Mouse (Mus musculus) forebrain, embryonic 12.5 days (tissue): ENCODE measurements around the gene Gm45062. TPM values are rescaled to one million over a fixed set of nuclear protein-coding genes. Genes with fewer than 3 reads are reported as not detected.
"Not testable (repeated sequence)": the region's sequence is repeated elsewhere in the genome, so short reads cannot be mapped to it uniquely, and the experiment has no call there.

Experiments
- ATAC-seq: fragments of 200-750 bp; cut with Nextera tagmentation; 2 replicates; pipeline ENCODE4 v1.8.0; 2017; ENCODE audit warnings: moderate TSS enrichment; ENCODE audit not compliant: low FRiP score
- H3K27ac ChIP-seq: fragments of 300-500 bp; sonication (generic); 2 replicates; pipeline ENCODE4 v1.5.1; 2016; ENCODE audit warnings: mild to moderate bottlenecking
- H3K27me3 ChIP-seq: fragments of 300-500 bp; sonication (generic); 2 replicates; pipeline ENCODE4 v1.6.1; 2016; ENCODE audit warnings: mild to moderate bottlenecking
- H3K36me3 ChIP-seq: fragments of 300-500 bp; sonication (generic); replicated peaks from 2 replicates; pipeline ENCODE4 v1.6.1; 2016; ENCODE audit warnings: mild to moderate bottlenecking
- H3K4me1 ChIP-seq: fragments of 300-500 bp; sonication (generic); 2 replicates; pipeline ENCODE4 v1.6.1; 2016
- H3K4me2 ChIP-seq: fragments of 300-500 bp; sonication (generic); 2 replicates; pipeline ENCODE4 v1.6.1; 2016; ENCODE audit warnings: mild to moderate bottlenecking, moderate library complexity
- H3K4me3 ChIP-seq: fragments of 300-500 bp; sonication (generic); replicated peaks from 2 replicates; pipeline ENCODE4 v1.5.1; 2016; ENCODE audit warnings: mild to moderate bottlenecking
- H3K9ac ChIP-seq: fragments of 300-500 bp; sonication (generic); 2 replicates; pipeline ENCODE4 v1.6.1; 2016; ENCODE audit warnings: mild to moderate bottlenecking
- H3K9me3 ChIP-seq: fragments of 300-500 bp; sonication (generic); 2 replicates; pipeline ENCODE4 v1.6.1; 2016
- WGBS: fragments of 180-500 bp; shearing (Covaris S2); methylation state at CpG from one replicate; pipeline ENCODE4 v1.1.7; 2016; 5-methylcytosine and 5-hydroxymethylcytosine counted together
- polyA plus RNA-seq: library from polyadenylated mRNA; unstranded; fragments of >200 nt; fragmentation: Nextera tagmentation; extraction: Ambion mirVana; gene quantifications from 2 replicates; pipeline ENCODE4 v1.2.1, GENCODE M21; 2016

The Gm45062 gene
- polyA plus RNA-seq, 1 experiment from 2014 or later = 18.3 TPM

DNA sequence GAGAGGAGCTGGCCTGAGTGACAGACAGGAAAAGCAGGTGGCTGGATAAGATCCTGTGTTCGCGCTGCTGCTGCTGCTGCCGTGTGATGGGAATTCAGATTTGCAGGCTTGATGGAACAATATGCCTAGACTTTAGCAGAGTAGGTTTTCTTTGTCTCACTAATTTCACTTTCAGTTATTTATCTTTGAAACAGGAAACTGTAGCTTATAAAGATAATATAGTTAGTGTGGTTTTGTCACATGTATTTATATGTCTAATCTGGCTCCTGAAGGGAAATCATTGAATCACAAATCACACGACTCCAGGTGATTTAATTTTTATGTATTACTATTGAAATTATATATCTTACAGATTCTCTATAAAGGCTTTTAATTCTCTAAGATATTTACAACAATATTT lies 24.0 kb downstream of the Gm45062 start:
- no peak for ATAC-seq
- 89% methylated on average over 4 of the region's 4 CpGs for WGBS
- no peak overlapping the region for H3K4me2 ChIP-seq
- H3K9me3 ChIP-seq = no peaks in the 10 kb centered on the region
- no peak overlapping the region for H3K4me3 ChIP-seq
- H3K27ac ChIP-seq = no peak overlapping the region
- no peak overlapping the region for H3K9ac ChIP-seq
- H3K27me3 ChIP-seq = no peaks in the 10 kb centered on the region
- H3K4me1 ChIP-seq = no peaks in the 10 kb centered on the region
- peaks cover 4% of the 10 kb centered on the region for H3K36me3 ChIP-seq

DNA sequence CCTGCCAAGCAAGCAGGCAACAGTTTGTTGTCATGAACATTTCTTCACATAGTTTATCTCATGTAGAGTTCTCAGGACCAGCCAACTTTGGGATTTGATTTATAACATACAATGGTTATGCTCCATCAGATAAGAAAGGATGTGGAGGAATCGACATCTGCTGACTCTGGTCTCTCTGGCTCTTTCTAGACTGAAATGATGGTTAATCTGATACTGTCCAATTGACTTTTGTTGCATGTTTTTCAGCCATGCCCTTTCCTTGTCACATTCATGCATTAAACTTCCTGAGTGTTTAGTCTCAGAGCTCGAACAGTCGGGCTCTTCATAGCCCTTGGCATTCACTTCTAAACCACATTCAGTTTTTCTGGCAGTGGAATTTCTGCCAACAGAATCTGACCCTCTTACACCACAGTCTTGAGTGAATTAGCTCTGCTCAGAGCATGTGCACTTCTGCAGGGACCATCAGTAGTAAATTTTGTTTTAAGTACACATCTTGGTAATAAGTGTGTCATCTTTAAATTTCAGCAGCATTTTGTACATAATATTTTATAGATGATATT lies 26.2 kb downstream of the Gm45062 start:
- H3K36me3 ChIP-seq = no peaks in the 10 kb centered on the region
- ATAC-seq = no peak
- H3K4me3 ChIP-seq = no peak overlapping the region
- no peak overlapping the region for H3K27ac ChIP-seq
- H3K4me1 ChIP-seq = no peaks in the 10 kb centered on the region
- H3K4me2 ChIP-seq = no peak overlapping the region
- H3K9me3 ChIP-seq = no peaks in the 10 kb centered on the region
- no peaks in the 10 kb centered on the region for H3K27me3 ChIP-seq
- no peak overlapping the region for H3K9ac ChIP-seq
- 83% methylated on average over 3 of the region's 3 CpGs for WGBS

DNA sequence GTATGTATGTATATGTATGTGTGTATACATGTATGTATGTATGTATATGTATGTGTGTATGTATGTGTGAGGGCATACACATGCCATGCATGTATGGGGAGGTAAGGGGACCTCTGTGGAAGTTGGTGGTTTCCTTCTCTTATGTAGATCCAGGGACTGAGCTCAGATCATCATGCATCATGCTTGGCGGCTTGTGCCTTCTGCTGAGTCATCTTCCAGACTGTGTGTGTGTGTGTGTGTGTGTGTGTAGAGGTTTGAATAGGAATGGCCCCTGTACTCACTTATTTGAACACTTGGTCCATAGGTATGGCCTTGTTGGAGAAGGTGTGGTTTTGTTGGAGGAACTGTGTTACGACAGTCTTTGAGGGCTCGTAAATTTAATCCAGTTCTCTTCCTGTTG lies 26.9 kb downstream of the Gm45062 start:
- no peaks in the 10 kb centered on the region for H3K27me3 ChIP-seq
- H3K36me3 ChIP-seq = no peaks in the 10 kb centered on the region
- no peak for ATAC-seq
- no peak overlapping the region for H3K9ac ChIP-seq
- no peaks in the 10 kb centered on the region for H3K9me3 ChIP-seq
- WGBS = 96% methylated on average over 3 of the region's 3 CpGs
- H3K4me1 ChIP-seq = no peaks in the 10 kb centered on the region
- H3K27ac ChIP-seq = no peak overlapping the region
- H3K4me2 ChIP-seq = no peak overlapping the region
- H3K4me3 ChIP-seq = no peak overlapping the region

- no peak overlapping the region for H3K4me2 ChIP-seq
- no peak overlapping the region for H3K4me3 ChIP-seq
- H3K9ac ChIP-seq = no peak overlapping the region
- H3K27me3 ChIP-seq = no peaks in the 10 kb centered on the region
- H3K27ac ChIP-seq = no peak overlapping the region
- no peaks in the 10 kb centered on the region for H3K9me3 ChIP-seq
- no peaks in the 10 kb centered on the region for H3K36me3 ChIP-seq
- no peak for ATAC-seq
- H3K4me1 ChIP-seq = peaks cover 1% of the 10 kb centered on the region; the same call in 1 of the 2 replicates
- 80% methylated on average over 4 of the region's 4 CpGs for WGBS
Measured at GRCm38 (mm10) chr6:8288755-8289580, 29.7 kb downstream of the Gm45062 start.

- no peaks in the 10 kb centered on the region for H3K27me3 ChIP-seq
- no peak overlapping the region for H3K27ac ChIP-seq
- H3K9me3 ChIP-seq = no peaks in the 10 kb centered on the region
- no peak overlapping the region for H3K9ac ChIP-seq
- H3K36me3 ChIP-seq = no peaks in the 10 kb centered on the region
- WGBS = 36% methylated on average over 4 of the region's 4 CpGs
- H3K4me2 ChIP-seq = no peak overlapping the region
- H3K4me1 ChIP-seq = peaks cover 6% of the 10 kb centered on the region
- no peak overlapping the region for H3K4me3 ChIP-seq
- peak; percentile 88 for ATAC-seq
Measured at GRCm38 (mm10) chr6:8294048-8294784, 35.0 kb downstream of the Gm45062 start.

DNA sequence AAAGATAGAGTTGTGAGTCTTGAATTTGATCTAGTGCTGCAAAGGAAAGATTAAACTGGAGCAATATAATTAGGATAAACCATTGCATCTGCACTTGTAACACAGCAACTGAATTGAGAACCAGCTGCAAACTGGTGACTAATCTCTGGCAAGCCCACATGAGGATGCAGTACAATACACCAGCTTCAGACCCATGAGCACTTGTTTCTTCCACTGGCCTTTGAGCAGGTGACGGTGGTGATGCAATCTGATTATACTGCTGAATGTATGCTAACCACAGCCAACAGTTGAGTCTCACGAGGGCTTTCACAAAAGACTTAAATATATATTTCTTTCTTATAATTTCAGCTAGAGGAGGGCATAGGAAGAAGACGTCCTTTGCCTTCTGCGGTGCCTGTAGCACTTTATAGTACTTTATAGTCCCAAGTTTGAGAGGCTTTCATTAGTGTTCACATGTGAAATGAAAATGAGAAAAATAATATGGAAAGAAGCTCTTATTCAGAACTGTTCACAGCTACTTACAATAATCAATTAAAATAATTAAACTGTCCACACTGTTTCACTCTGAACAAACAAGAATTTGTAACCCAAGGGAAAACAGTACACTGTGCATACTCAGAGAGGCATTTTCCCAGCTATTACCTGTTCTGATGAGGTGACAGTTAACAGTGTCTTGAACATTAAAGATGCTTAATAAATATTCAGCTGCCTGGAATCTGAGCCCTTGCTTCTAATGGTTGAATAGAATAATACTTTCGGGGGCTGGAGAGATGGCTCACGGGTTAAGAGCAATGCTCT lies 40.0 kb downstream of the Gm45062 start:
- H3K27me3 ChIP-seq = no peaks in the 10 kb centered on the region
- no peaks in the 10 kb centered on the region for H3K9me3 ChIP-seq
- H3K4me2 ChIP-seq = no peak overlapping the region
- H3K9ac ChIP-seq = no peak overlapping the region
- H3K4me1 ChIP-seq = peaks cover 4% of the 10 kb centered on the region; the same call in 1 of the 2 replicates
- ATAC-seq = 0 out of 2 replicates have a peak, but pooled peaks have one; percentile 59
- H3K27ac ChIP-seq = 0 out of 2 replicates have a peak overlapping the region, but pooled peaks have one; percentile 31
- H3K36me3 ChIP-seq = no peaks in the 10 kb centered on the region
- H3K4me3 ChIP-seq = no peak overlapping the region
- WGBS = 58% methylated on average over 6 of the region's 6 CpGs

DNA sequence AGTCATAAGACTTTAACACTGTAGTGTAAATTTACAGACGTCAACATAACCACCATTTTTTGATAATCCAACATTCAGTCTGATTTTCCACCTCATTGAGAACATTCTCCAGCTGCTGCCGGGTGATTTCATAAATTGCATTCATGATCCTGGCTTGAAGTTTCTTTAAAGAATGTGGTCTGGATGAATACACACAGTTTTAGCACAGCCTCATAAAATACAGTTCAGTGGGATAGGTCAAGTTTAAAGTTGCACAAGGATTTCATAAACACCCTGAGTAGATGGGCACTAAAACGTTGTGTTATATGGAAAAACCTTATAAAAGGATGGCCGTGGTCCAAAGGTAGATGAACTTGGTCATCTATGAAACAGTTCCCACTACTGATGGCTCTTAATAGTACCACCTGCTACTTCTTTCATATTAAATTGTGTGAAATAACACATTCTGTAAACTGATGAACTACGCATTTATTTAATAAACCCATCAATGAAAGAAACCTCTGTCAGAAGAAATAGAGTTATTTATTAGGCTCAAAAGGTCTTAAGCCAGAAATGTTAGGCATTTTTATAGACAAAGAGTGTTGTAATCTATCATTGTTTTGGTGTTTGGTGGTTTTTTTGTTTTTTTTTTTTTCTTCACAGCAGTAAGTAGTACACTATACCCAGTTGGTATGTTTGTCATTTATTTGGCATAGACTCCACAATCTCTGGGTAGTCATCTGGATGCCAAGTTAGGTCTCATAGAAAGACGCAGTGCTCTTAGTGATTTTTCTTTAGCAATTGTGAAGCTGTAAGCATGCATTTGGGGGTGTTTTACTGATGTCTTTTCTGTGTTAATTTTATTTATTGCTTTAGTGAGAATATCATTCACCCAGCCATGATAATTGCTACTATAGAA lies 48.9 kb downstream of the Gm45062 start:
- Histone ChIP-seq H3K4me1 (no peaks in the 10 kb centered on the region), H3K27me3 (no peaks in the 10 kb centered on the region), H3K4me3 (no peak overlapping the region), H3K9ac (no peak overlapping the region), H3K4me2 (no peak overlapping the region), H3K36me3 (no peaks in the 10 kb centered on the region), H3K27ac (no peak overlapping the region), H3K9me3 (no peaks in the 10 kb centered on the region)
- no peak for ATAC-seq
- 85% methylated on average over 6 of the region's 6 CpGs for WGBS

GRCm38 (mm10) chr6:8312554-8312953 lies 53.3 kb downstream of the Gm45062 start:
- Histone ChIP-seq H3K36me3 (no peaks in the 10 kb centered on the region), H3K4me1 (no peaks in the 10 kb centered on the region), H3K4me2 (no peak overlapping the region), H3K9ac (no peak overlapping the region), H3K27me3 (no peaks in the 10 kb centered on the region), H3K27ac (no peak overlapping the region), H3K4me3 (no peak overlapping the region), H3K9me3 (no peaks in the 10 kb centered on the region)
- no peak for ATAC-seq
- WGBS = 93% methylated on average over 2 of the region's 2 CpGs

DNA sequence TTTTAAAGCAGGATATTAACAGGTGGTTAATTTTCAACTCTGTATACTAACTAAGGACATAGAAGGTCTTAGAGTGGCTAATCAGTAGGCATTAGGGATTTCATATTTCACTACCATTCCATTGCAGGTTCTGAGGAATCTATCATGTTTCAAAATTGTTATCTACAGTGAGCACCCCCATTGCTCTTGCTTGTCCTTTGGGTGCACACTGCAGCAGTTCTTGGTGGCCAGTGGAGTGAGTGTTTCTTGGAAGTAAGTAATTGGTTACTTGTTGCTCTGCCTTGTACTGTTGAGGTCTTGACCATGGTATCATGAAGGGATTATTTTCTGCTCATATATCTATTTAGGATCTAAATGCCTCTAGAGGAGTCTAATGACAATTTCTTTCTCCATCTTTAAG lies 57.0 kb downstream of the Gm45062 start:
- H3K4me1 ChIP-seq = no peaks in the 10 kb centered on the region
- no peaks in the 10 kb centered on the region for H3K27me3 ChIP-seq
- no peak for ATAC-seq
- no peak overlapping the region for H3K4me2 ChIP-seq
- H3K27ac ChIP-seq = no peak overlapping the region
- H3K36me3 ChIP-seq = no peaks in the 10 kb centered on the region
- H3K9me3 ChIP-seq = no peaks in the 10 kb centered on the region
- no peak overlapping the region for H3K9ac ChIP-seq
- no peak overlapping the region for H3K4me3 ChIP-seq

- Histone ChIP-seq H3K4me2 (no peak overlapping the region), H3K4me1 (no peaks in the 10 kb centered on the region), H3K9ac (no peak overlapping the region), H3K27me3 (no peaks in the 10 kb centered on the region), H3K27ac (no peak overlapping the region), H3K9me3 (no peaks in the 10 kb centered on the region), H3K36me3 (no peaks in the 10 kb centered on the region), H3K4me3 (no peak overlapping the region)
- 92% methylated on average over 2 of the region's 2 CpGs for WGBS
- ATAC-seq = no peak
Measured at GRCm38 (mm10) chr6:8319591-8319990, 60.3 kb downstream of the Gm45062 start.

- WGBS = 99% methylated on average over 3 of the region's 3 CpGs
- H3K36me3 ChIP-seq, H3K4me3 ChIP-seq, H3K4me2 ChIP-seq, H3K4me1 ChIP-seq, H3K9me3 ChIP-seq, H3K27me3 ChIP-seq, H3K27ac ChIP-seq, ATAC-seq, H3K9ac ChIP-seq: not testable (repeated sequence)
Measured at GRCm38 (mm10) chr6:8331496-8331895, 72.2 kb downstream of the Gm45062 start.
